Mouse (Mus musculus): ENCODE measurements around the gene Gm10135.
"Not testable (repeated sequence)": the region's sequence is repeated elsewhere in the genome, so short reads cannot be mapped to it uniquely, and the experiment has no call there.

DNA sequence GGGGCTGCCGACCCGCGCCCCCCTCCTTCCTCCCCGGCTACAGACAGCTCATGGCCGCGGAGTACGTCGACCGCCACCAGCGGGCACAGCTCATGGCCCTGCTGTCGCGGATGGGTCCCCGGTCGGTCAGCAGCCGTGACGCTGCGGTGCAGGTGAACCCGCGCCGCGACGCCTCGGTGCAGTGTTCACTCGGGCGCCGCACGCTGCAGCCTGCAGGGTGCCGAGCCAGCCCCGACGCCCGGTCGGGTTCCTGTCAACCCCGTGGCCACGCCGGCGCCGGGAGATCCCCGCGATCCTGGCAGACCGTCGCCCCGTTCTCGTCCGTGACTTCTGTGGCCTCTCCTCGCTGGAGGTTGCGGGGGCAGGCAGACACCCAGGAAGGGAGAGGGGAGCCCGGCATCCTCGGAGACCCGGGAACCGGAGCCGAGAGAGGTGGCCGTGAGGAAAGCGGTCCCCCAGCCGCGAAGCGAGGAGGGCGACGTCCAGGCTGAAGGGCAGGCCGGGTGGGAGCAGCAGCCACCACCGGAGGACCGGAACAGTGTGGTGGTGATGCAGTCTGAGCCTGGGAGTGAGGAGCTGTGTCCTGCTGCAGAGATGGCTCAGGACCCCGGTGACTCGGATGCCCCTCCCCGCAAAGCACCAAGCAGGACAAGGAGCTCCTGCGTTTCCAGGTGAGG, 39.2 kb upstream of the Gm10135 start:
- not testable (repeated sequence) for TF ChIP-seq CTCF (IDR thresholded peaks at IDR 0.05; ENCODE audit: low read depth, low read length); POLR2A (IDR thresholded peaks at IDR 0.05; ENCODE audit: insufficient read depth, low read length)

Measured in ES-Bruce4 (cell line).